Mouse (Mus musculus) adipocyte (in vitro differentiated cells): ENCODE measurements around the gene Hist1h2ac.
"Not testable (repeated sequence)": the region's sequence is repeated elsewhere in the genome, so short reads cannot be mapped to it uniquely, and the experiment has no call there.

Experiments used
- DNase-seq: peaks from one replicate; pipeline ENCODE4 v3.0.0-alpha.2; 2016; ENCODE audit warnings: low spot score

Hist1h2ac gene

DNA sequence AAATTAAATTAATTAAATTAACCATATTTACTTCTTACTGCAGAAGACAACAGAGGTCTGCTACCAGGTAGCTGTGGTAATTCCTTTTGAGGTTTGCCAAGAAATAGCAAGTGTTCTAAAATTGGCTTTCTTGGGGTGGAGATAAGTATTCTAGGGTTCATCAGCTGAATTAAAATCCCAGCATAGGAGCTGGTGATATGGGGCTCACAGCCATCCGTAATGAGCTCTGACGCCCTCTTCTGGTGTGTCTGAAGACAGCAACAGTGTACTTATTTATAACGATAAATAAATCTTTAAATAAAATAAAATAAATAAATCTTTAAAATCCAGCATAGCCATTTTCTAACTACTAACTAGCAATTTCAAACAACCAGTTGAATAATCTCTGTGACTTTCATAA, 16.0 kb upstream of the Hist1h2ac start:
- no peak for DNase-seq

DNA sequence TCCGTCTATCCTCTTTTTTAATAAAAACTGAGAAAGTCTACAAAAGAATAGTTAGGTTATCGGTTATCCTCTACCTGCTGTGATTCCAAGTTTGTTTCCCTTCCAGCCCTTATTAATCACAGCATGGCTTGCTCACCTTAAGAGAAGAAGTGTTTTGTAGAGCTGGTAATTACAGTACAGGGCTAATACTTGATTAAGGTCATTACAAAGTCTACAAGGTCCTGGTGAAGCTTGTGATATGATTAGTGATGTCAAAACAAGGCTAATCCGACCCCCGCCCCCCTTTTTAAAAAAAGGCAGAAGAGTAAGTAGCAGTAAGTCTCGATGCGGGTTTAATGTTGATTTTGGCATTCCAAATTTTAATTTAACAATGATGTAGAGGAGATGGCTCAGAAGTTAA, 15.2 kb upstream of the Hist1h2ac start:
- DNase-seq, result no peak

DNA sequence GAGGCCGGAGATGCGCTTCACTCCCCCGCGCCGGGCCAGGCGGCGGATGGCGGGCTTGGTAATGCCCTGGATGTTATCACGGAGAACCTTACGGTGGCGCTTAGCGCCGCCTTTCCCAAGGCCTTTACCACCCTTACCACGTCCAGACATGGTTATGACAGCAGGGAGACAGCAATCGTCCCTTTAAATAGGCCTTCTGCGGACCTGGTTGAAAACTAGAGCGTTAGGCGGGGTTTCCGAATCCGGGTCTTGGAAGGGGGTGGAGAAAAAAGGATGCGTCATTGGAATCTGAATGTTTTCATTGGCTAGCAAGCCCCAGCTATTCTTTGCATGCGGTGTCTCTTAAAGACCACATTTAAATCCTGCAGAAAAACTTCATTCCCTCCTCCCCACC, 14.5 kb upstream of the Hist1h2ac start, which contains the start of gene Hist1h4c:
Gene Hist1h4c (minus strand): TSS at position 155 of the 394 bp plus-strand sequence.
- DNase-seq, result peak; percentile 100

DNA sequence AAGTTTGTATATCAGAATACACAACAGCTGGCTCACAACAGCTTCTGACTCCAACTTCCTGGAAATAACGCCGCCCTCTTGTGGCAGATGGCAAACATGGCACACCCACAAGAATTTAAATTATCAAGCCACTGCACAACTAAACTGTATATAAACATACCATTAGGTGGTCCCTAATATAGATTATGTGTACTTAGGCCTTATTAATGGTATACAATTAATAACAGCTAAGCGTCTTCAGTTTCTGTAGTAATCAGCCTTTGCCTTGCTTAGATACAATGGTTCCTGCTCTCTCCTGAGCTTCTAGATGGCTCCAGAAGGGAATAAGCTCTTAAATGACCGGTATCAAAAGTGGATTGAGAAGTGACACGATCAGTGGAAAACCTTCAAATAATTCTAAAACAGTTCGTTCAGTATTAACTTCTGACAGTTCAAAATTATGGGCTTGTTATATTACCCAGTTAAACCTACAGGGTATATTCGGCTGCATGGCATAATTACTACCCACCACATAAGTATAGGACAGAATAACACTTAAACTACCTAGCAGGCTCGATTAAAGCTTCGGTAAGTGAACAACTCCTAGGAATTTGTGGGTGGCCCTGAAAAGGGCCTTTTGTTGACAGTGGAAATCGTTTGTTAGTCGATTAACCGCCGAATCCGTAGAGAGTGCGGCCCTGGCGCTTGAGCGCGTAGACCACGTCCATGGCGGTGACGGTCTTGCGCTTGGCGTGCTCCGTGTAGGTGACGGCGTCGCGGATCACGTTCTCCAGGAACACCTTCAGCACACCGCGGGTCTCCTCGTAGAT, 13.9 kb upstream of the Hist1h2ac start:
- DNase-seq, result peak; percentile 86

DNA sequence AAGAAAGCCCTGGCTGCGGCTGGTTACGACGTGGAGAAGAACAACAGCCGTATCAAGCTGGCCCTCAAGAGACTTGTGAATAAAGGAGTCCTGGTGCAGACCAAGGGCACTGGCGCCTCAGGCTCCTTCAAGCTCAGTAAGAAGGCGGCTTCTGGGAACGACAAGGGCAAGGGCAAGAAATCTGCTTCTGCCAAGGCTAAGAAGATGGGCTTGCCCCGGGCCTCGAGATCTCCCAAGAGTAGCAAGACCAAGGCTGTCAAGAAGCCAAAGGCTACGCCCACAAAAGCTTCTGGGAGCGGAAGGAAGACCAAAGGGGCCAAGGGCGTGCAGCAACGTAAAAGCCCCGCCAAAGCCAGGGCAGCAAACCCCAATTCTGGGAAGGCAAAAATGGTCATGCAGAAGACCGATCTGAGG, 12.3 kb upstream of the Hist1h2ac start:
- DNase-seq, result no peak

DNA sequence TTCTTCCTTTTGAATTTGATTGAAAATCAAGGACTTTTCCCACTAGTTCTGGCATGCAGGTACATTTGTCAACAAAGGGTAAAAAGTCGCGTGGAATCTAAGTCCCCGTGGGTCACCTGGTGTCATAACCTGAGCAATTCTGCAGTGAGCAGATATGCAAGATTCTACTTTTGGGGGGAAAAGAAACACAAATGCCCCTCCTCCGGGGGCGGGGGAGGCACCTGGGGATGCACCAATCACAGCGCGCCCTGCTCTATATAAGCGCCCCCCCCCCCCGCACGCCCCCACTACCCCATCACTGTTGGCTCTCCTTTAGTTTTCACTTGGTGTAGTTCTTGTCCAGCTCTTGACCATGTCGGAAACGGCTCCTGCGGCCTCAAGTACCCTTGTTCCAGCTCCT, 11.8 kb upstream of the Hist1h2ac start, which contains the start of gene Hist1h1t:
Gene Hist1h1t (plus strand): TSS at position 301 of the 400 bp plus-strand sequence.
- DNase-seq, result no peak

DNA sequence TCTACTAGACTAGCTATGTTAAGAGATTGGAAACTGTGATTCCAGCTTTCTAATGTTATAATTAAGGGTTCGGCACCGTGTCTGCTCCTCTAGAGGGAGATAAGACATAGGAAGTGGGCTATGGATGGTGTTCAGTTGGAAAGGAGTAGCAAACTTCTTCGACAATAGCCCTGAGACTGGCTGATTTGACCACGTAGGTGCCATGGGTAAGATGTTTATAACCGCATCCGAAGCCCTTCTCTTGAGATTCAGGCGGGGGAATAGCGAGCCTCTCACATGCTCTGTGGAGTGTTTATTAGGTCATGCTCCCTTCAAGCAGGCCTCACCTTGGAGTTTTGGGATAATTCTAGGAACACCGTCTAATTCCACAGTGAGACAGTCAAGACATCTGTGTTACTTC, 11.2 kb upstream of the Hist1h2ac start:
- no peak for DNase-seq

DNA sequence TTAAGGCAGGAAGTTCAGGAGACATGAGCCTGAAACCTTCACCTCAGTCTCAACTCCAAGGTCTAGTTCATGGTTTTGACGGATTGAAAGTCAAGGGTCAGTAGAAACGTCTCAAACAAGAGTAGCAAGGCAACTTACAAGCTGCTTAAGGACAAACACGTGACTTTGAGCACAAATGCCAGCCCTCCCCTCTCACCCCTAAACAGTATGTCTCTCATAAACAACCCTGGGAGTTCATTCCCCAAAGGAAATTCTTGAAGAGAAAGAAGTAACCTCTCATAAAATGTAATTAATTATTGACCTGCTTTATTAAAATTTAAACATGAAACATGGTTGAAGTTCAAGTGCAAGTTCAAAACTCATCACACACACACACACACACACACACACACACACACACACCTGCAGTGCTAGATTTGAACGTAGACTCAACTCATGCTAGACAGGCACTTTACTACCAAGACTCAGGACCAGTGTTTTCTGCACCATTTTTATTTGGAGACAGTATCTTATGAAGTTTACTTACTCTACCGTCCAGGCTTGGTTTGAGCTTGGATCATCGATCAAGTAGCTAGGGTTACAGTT, 10.2 kb upstream of the Hist1h2ac start:
- peak; percentile 40 for DNase-seq

DNA sequence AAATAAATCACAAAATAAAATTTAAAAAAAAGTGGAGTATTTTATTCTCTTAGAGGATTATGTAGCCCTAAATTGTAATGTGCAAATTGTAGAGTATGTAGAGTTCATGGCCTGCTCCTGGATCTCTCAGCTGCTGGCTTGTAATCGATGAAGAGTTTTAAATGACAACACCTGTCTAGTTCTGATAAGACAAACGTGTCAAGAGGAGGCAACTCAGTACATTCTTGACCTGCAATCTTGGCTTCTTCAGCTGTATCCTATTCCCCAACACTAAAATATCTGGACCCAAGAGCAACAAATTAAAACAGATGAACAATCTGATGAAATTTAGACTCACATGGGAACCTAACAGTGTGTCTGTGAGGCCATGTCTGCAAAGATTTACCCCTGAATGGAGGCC, 5.7 kb upstream of the Hist1h2ac start:
- DNase-seq, result no peak

DNA sequence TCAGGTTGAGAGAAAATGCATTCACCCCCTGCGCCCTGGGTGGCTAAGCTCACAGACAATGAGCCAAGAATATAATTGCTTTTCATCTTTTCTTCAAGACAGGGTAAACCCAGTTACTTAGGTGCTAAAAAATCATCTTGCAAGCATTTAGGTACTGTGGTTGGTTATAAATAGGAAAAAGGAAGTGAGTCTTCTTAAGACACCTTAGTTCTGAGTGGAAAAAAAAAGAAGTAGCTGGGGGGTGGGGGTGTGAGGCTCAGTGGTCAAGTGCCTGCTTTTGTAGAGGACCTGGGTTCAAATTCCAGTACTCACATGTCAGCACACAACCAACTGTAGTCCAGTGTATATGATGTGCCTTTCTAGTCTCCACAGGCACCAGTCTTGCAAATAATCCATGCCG, 5.2 kb upstream of the Hist1h2ac start:
- DNase-seq, result no peak

DNA sequence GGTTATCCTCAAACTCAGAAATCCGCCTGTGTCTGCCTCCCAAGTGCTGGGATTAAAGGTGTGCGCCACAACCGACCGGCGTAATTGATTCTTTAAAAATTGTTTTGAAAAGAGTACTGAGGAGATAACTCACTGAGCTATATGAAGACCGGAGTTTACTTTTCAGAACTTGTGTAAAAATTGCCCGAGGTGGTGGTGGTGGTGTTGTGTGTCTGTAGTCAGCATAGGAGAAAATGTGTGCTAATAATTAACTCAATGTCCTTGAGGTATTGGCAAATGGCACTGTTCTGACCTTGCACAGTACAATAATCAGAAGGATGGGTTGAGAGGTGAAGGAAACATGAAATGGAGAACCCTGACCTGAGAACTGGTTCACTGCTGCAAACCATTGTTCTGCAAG, 4.2 kb upstream of the Hist1h2ac start:
- no peak for DNase-seq

DNA sequence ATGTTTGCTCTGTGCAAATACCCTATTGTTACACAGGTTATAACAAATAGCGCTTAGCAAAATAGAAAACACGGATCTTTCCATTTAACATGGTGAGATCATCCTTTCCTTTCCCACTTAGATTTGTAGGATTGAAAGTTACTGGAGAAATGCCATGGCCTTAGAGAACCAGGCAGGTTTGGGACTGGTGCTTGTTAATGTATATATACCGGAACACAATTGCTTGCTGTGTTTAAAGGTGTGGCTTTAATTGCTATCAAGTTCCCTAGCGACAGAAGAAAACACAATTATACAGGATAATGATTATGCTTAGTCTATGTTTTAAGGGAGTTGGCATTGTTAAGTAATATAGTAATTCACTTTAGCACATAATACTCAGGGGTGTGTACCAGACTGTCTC, 3.4 kb upstream of the Hist1h2ac start:
- no peak for DNase-seq

DNA sequence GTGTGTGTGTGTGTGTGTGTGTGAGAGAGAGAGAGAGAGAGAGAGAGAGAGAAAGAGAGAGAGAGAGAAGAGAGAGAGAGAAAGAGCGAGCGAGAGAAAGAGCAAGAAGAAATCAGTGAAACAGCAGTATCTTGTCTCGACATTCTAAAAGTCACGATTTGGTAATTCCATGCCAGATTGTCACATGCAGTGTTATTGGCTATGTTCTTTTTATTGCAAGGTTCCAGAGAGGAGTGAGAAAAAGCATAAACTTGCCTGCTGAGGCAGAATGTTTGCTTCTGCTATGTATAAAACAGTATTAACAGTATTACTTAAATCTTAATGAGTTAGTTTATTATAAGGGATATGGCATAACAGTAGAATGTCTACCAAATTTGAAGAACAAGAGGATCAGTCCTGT, 2.2 kb upstream of the Hist1h2ac start:
- DNase-seq, result peak; percentile 50

DNA sequence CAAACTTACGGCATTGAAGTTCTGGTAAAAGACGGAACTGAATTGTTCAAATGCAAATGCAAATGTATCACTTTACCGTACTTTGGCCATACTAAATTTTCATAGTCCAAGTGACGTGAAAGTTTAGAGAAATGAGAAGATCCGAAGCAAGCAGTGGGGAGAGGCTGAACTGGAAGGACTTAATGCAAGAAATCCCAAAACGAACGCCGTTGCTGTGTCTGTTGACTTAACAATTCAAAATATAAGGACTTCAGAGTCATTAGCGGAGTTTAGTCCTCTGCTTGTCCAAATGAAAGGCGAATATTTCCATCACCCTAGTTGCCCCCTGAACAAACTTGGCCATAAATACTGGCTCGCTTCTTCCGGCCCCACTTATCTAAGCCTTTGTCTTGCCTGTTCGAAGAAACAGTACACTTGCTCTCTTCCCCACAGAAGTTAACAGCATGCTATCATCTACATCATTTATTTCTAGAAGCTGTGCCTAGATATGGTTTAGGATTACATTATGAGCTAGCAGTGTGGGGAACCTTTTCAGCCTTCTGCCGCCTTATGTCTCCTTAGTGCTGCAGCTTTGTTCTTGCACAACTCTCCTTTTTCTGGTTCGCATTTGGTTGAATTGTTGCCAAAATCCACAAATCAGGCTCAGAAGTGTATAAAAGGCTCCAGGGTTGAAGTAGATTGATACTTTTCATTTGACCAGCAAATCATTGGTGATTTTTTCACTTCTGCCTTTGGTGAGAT, 1.5 kb upstream of the Hist1h2ac start:
- peak; percentile 82 for DNase-seq

DNA sequence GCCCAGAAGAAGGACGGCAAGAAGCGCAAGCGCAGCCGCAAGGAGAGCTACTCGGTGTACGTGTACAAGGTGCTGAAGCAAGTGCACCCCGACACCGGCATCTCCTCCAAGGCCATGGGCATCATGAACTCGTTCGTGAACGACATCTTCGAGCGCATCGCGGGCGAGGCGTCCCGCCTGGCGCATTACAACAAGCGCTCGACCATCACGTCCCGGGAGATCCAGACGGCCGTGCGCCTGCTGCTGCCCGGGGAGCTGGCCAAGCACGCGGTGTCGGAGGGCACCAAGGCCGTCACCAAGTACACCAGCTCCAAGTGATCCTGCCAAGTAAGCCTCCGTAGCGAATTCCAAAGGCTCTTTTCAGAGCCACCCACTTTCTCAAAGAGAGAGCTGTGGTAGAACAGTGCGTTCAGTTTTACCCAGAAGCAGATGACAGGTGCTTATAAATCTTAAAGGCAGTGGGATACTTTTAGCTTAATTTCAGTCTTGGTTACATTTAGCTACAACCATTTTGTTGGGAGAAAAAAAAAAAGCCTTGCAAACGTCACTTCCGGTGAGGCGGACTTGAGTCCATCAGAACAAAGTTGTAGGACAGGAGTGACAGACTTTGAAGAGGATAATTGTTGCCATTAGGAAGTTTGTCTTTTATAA, 672 bp upstream of the Hist1h2ac start:
- DNase-seq, result peak; percentile 87

DNA sequence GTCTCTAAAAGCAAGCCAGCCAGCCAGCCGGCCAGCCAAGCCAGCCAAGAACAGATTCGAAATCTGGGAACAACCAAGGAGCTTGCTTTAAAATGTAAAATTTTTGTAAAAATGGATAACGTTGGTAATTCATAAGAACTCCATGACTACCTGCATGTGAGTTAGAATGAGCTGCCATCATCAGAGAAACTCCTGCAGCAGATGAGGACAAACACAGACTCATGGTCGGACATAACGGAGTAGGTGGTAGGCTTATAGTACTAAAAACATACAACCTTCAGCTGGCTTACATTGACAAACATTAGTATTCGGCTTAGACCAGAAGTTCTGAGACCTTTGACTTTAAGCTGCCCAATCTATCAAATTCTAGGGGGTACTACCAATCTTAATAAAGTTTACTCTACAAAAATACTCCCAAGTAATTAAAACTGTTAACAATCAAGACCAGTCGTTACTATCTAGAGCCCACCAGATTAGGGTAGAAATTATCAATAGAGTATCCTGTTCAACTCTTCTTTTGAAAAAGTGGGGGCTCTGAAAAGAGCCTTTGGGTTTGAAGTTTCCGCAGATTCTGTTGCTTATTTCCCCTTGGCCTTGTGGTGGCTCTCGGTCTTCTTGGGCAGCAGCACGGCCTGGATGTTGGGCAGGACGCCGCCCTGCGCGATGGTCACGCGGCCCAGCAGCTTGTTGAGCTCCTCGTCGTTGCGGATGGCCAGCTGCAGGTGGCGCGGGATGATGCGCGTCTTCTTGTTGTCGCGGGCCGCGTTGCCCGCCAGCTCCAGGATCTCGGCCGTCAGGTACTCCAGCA, 597 bp downstream of the Hist1h2ac start:
- not testable (repeated sequence) for DNase-seq

DNA sequence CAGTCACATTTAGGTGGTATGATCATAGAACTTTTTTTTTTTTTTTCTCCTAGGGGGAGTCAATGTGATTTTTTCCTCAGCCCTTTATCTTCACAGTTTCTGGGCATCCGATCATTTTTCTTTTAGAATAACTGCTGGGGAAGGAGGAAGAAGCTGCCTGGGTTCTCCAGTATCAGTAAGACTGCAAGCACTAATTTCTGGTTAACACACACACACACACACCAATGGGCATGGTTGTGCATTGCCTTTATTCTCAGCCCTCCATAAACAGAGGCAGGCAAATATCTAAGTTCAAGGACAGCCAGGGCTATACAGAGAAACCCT, 1.2 kb downstream of the Hist1h2ac start:
- no peak for DNase-seq

DNA sequence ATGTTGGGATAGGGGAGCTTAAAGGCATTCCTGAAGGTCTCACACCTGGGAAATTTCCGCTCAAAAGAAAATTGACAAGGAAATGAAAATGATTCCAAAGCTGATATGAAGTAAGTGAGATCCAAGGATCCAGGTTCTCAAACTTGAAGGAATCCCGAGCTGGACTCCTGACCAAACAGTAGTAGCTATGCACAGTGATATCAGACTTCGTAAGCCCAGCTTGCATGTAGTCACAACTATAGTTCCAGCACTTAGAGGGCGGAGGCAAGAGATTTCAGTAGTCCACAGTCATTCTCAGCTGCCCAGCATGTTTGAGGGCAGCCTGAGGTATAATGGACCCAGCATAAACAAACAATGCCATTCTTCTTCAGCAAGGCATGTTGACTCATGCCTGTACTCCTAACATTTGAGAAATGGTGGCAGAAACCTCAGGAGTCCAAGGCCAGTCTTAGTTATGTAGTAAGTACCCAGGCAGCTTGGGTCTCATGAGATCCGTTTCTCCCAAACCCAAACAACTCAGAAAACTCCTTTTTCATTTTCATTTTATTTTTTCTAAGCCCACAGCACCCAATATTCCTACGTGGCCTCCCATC, 1.7 kb downstream of the Hist1h2ac start:
- DNase-seq, result no peak

DNA sequence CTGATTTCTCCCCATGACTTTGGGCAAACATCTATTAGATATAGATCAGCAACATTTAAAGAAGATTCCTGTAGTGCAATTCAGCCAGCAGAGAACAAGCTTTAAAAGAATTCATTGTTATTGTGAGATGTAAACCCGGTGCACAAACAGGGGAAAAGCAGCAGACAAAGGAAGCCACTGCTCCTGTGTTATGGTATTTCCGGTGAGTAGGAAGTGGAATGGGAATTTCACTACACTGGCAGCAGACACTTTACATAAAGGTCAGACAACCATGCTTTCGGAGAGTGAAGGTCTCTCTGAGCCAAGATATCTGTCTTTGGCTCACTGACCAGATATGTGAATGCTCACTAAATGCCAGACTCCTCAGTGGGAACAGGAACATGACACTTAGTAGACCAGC, 21.2 kb downstream of the Hist1h2ac start:
- DNase-seq, result no peak

DNA sequence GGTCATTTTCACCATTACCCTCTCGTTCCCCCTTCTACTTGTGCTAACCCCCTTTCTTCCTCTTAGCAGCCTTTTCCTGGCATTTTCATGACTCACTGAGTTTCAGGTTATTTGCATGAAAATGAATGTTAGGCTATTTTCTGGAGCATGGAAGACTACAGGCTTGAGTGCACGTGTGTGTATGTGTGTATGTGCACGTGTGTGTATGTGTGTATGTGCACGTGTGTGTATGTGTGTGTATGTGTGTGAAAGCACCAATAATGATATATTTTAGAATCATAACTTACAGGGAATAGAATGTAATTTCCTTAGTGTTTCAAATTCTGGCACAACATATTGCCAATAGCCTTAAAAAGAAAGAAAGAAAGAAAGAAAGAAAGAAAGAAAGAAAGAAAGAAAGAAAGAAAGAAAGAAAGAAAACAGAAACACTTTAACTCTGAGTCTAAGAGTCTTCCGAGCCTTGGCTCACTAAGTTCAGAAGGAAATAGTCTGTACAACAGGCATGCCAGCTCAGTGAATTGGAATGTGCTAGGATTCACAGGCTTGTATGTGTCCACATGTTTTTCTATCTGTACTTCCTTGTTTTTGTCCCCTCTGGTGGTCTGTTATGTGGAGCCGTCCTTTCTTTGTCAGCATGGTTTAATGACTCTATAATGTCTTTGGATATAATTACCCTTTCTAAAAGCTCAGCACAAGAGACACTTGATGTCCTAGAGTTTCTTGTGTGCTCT, 23.9 kb downstream of the Hist1h2ac start:
- DNase-seq, result no peak
